Mouse (Mus musculus) erythroid progenitor cell, adult 5-6 weeks (primary cell): ENCODE results near the gene Sla2. TPM values are rescaled to one million over a fixed set of nuclear protein-coding genes. Genes with fewer than 3 reads are reported as not detected.
"Not testable (repeated sequence)": the region's sequence is repeated elsewhere in the genome, so short reads cannot be mapped to it uniquely, and the experiment has no call there.

Source experiments
- ATAC-seq: replicated peaks from 2 replicates; pipeline ENCODE4 v1.8.0; 2016; ENCODE audit warnings: moderate number of reproducible peaks, mild to moderate bottlenecking, moderate TSS enrichment, inconsistent platforms; ENCODE audit not compliant: poor library complexity, low FRiP score, severe bottlenecking
- total RNA-seq, 2 experiments: library from RNA; stranded (forward) in 1 of 2; stranded (reverse) in 1 of 2; fragments of 150-400 nt in 1 of 2; fragments of 186-747, 209-891 nt in 1 of 2; gene quantifications; 2 replicates each; pipeline versions ENCODE4 v1.2.3 to v1.2.4; 2015 to 2017; ENCODE audit warnings: low replicate concordance in 2 of 2

Gene Sla2
- total RNA-seq, 2 experiments from 2014 or later = 0.68 TPM; not detected in 1

DNA sequence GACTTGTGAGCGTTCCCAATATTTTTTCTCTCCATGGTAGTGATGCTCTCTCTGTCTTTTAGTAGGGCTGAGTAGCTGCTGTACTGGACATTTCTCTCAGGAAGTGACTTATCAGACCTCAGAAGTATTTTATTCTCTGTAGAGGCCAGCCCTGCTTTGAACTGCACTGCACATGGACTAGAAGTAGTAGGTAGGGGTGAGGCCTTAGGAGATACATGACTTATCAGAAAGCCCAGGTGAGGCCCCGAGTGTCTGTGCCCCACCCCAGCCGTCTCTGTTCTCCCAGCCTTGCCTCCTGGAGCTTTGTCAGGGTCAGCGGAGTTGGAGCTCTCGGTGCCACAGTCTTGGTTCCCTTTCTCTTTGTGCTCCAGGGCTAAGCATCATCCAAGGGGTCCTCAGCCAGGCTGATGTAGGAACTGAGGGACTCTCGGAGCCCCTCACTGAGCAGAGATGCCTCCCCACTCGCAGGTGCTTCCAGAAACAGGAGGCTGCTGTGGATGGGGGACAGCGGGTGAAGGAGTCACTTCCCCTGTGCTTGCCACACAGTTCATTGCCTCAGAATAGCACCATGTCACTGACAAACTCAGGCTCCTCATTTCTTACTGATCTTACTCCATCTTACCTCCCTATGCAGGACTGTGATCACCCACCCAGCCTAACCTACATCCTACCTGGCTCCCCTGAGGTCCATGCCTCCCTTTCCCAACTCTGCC is 12.8 kb downstream of the Sla2 start:
- no peak for ATAC-seq

DNA sequence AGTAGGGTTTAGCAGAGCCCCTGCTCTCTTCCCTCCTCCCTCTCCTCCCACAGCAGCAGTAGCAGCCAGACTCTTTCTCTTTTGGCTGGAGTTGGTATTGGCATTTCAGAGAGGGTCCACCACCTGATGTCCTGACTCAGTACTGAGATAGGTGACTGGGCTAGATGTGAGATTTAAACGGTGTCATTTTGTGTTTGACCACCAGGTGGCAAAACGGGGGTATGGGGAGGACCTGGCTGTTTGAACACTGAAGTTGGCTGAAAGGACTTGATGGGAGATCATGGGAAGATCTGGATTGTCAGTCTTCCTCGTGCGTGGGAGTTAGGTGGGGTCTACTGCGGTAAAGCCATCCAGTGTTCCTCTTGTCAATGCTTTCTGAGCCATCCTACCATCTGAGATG is 13.4 kb downstream of the Sla2 start:
- ATAC-seq = peak; percentile 75

DNA sequence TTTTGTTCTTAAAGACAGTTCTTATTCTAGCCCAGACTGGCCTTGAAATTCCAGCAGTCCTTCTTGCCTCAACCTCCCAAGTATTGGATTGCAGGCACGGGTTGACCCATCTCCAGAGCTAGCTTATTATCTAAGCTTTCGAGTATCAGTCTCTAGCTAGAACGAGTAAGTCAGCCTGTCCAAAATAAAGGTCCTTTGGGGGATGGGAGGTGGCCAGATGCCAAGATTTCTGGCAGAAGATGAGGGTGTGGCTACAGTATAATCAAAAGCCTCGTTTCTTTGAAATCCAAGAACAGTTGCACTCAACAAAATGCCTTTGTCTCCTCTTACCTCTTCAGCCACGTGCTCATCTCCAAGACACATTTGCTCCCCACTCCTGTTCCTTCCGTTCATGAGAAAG is 16.5 kb downstream of the Sla2 start:
- ATAC-seq = no peak

- ATAC-seq = no peak
These were observed 17.4 kb downstream of the Sla2 start for GRCm38 (mm10) chr2:156869554-156869953.

DNA sequence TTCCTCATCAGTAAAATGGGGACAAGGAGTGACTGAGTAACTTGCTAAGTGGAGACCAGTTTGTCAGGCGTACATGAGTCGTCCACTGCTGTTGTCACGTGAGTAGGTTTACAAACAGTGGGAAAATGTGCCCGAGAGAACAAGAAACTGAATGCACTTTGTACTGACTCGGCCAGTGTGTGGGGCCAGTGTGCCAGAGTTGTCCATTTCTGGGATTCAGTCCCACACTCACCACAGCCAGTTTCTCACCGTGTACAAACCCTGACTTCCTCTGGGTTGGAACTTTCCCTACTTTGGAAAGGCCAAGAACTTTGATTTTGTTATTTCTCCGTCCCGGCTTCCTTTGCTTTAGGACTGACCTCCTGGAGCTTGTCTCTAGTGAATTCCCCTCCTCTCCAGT is 18.0 kb downstream of the Sla2 start:
- no peak for ATAC-seq

GRCm38 (mm10) chr2:156864481-156864880 is 22.5 kb downstream of the Sla2 start:
- ATAC-seq = no peak

- ATAC-seq = peak; percentile 50
These were observed 23.4 kb downstream of the Sla2 start for GRCm38 (mm10) chr2:156863487-156864160.

GRCm38 (mm10) chr2:156862772-156863486 is 24.1 kb downstream of the Sla2 start, which contains the start of gene Rab5if:
TSS of gene Rab5if (plus strand) at chr2:156863128.
- peak; percentile 90 for ATAC-seq

GRCm38 (mm10) chr2:156862041-156862717 is 24.8 kb downstream of the Sla2 start:
- ATAC-seq = peak; percentile 11

DNA sequence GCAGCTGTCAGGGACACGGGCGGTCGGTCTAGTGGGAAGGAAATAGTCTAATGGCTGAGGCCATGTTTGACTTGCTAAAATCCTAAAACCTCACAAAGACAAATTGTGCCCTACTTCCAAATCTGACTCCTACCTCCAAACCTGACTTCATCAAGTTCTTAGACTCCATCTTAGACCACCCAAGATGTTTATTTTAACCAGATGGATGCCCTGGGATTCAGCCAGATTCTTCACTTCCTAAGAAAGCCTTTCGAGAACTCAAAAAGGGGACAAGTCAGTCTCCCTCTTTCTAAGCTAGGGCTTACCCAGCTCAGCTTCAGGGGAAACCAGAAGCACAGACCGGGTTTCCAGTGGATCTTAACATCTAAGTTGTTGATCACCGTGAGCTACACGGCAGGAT is 28.3 kb downstream of the Sla2 start:
- ATAC-seq = no peak

- ATAC-seq = no peak
These were observed 29.2 kb downstream of the Sla2 start, which contains the start of gene 4930518I15Rik for GRCm38 (mm10) chr2:156857835-156858234. TSS of gene 4930518I15Rik (minus strand) at chr2:156857946.

DNA sequence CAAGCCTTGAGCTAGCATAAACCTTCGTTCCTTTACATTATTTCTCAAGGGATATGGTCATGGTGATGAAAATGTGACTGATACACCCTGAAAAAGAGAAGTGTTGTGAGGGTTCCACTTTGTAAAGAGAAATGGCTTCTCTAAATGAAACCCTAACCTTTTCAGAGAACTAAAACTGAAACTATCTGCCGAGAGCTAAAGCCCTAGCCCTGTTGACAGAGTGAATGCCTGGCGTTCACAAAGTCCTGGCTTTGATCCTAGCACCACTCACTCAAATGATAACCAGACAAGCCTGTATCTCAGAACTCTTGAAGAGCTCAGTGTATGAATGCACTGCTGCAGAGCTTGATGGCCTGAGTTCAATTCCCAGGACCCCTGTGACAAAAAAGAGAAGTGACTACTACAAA is 29.6 kb downstream of the Sla2 start:
- no peak for ATAC-seq

DNA sequence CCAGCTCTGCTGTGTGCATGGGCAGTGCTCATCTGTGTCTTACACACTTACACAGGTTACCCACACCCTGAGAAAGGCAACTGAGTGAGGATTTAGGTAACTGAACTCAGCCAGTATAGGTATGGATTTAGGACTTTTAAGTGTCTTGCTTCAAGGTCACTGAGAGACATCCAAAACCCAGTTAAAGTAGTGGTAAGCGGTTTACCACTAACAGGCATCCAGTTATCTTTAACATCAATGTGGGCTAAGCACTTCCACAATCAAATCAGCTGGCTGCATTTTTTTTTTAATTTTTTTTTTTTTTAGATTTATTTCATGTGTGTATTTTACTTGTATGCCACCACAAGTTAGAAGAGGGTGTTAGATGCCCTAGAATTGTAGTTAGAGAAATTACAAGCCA is 30.7 kb downstream of the Sla2 start:
- ATAC-seq = no peak

- not testable (repeated sequence) for ATAC-seq
These were observed 32.8 kb downstream of the Sla2 start for GRCm38 (mm10) chr2:156853999-156854771.

GRCm38 (mm10) chr2:156853584-156853983 is 33.4 kb downstream of the Sla2 start:
- ATAC-seq = not testable (repeated sequence)

GRCm38 (mm10) chr2:156850505-156850904 is 36.5 kb downstream of the Sla2 start:
- no peak for ATAC-seq

DNA sequence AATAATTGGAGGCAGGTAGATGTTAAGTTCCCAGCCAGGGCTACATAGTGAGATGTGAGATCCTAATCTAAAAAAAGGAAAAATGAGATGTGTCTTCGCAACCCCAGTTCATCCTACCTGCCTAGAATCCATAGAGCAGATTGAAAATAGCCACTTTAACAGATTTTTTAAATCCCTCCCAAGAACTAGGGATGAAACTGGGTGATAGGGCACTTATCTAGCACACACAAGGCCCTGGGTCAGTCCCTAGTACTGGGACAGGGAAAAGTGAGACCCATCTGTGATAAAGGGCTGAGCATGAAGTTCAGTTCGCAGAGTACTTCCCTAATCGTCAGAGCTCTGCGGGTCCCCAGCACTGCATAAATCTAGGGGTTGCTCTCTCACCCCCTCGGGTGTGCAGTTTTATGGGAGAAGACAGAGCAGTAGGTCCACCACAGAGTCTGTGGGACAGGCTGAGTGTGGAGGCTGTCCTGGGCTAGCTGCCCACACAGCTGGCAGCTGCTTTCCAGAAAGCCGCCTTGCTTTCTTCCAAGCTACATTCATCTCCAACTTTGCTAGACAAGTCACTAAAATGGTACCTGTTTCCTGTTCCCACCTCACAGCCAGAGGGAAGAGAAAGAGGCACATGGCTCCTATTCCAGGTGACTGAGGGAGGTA is 38.3 kb downstream of the Sla2 start:
- no peak for ATAC-seq

GRCm38 (mm10) chr2:156847653-156848052 is 39.3 kb downstream of the Sla2 start:
- no peak for ATAC-seq

DNA sequence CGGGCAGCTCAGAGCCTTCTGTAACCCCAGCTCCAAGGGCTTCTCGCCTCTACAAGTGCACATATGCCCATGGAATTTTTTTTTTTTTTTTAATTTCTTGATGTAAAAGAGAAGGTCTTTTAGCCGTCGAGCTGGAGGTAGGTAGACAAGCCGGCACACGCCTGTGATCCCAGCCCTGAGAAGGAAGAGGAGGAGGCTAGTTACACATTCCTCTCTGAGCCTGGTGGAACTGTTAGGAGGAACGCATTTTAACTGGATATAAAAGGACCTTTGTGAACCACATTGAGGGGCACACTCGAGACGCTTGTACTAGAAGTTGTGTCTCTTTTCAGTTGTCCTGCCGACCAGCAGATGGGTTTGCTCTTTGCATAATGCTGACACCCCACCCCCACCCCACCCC is 42.3 kb downstream of the Sla2 start:
- no peak for ATAC-seq
